Mouse (Mus musculus): ENCODE data around the gene Bend5.

Gene Bend5

GRCm38 (mm10) chr4:111487233-111487843, 72.5 kb downstream of the Bend5 start:
- DNase-seq (ENCODE audit: extremely low spot score) = no peak

DNA sequence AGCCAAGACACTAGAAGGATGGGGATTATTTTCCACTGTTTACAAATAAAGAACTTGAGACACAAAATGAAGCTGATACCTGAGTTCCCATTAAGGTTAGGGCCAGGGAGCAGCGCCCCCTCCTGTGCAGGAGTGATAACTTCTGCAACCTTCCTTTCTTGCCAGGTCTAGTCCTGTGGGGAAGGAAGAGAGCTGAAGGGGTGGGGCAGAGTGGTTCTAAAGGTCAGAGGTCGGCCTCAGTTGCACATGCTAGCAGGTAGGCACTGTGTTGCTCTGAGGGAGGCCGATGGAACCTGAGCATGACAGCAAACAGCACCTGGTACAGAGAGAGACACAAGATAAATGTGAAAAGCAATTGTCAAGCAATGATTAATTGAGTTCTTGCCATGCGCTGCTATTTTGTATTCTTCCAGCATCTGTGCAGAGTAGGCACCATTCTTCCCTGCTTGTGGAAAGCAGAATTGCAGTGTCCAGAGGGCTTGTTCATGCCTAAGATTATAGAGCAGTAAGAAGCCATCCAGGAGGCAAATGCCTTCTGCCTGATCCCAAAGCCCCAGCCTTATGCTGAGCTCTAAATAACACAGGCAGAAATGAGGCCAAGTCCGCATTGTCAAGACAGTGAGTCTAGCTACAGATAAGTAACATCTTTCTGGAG, 79.1 kb downstream of the Bend5 start:
- no peak for DNase-seq (ENCODE audit: extremely low spot score)

- DNase-seq (ENCODE audit: extremely low spot score) = peak; percentile 63
Observed at GRCm38 (mm10) chr4:111495949-111496348, 81.1 kb downstream of the Bend5 start.

- no peak for DNase-seq (ENCODE audit: extremely low spot score)
Observed at GRCm38 (mm10) chr4:111498751-111499150, 83.9 kb downstream of the Bend5 start.

GRCm38 (mm10) chr4:111501441-111501840, 86.6 kb downstream of the Bend5 start:
- no peak for DNase-seq (ENCODE audit: extremely low spot score)

- DNase-seq (ENCODE audit: extremely low spot score) = no peak
Observed at GRCm38 (mm10) chr4:111502965-111503727, 88.3 kb downstream of the Bend5 start.

DNA sequence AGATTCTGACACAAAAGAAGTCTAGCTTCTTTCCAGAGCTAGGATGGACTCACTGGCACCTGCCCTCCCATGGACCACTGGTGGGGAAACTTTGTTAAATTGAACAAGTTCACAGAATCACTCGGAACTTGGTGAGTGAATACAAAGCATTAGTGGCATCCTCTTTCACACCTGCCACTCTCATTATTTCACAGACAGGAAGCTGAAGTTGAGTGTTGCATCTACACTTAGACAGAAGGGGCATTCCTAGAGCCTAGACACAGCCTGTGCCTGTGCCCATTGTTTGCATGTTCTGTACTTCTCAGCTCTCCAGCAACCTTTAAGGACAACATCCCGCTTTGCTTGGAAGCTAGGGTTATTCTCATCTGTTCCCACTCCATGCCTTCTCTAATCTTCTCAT, 90.1 kb downstream of the Bend5 start:
- DNase-seq (ENCODE audit: extremely low spot score) = no peak

All from embryo, embryonic 9.5 days (tissue).